Mouse (Mus musculus) lung, postnatal 36 days (tissue): ENCODE measurements around the gene Ccdc142.

Experiments
- DNase-seq: peaks from one replicate; pipeline ENCODE4 v3.0.0; 2022; ENCODE audit warnings: mixed read lengths

The Ccdc142 gene

DNA sequence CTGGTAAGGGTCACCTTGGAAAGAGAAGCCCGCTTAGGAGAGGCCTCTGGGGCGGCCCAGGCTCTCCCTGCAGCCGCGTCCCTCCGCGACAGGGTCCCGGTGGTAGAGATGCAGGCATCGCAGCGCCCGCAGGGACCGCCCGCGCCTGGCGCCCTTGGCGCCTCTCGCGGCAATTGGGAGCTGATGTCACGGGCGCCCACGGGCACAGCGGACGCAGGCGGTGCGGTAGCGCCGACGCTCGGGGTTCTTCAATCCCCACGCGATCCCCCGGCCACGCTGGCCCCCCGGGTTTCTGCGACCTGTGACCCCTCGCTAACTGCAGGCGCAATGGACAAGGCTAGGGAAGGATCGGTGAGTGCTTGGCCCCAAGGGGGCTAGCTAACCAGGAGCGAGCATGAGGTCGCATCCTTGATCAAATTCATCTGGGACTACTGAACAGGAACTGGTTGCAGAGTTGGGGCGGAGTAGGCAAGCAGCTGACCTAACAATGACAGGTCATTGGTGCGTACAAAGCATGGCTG, 40.9 kb downstream of the Ccdc142 start:
- no peak for DNase-seq

DNA sequence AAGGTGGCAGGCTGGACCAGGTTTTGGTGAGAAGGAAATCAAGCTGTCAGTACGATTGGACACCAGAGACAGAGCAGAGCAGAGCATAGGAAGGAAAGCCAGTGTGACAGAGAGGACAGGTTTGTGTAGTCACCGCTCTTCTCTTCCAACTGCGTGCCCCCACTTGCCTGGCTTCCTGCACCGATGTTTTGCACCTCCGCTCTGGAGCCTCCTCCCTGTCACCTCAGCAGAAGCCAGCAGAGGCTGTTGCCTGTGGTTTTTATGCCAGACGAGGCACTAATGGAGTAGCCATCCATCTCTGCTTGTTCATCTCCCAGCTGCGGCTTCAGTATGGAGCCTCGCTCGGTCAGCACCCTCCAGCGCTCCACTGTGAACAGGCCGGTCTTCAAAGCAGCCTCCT, 41.5 kb downstream of the Ccdc142 start:
- no peak for DNase-seq

DNA sequence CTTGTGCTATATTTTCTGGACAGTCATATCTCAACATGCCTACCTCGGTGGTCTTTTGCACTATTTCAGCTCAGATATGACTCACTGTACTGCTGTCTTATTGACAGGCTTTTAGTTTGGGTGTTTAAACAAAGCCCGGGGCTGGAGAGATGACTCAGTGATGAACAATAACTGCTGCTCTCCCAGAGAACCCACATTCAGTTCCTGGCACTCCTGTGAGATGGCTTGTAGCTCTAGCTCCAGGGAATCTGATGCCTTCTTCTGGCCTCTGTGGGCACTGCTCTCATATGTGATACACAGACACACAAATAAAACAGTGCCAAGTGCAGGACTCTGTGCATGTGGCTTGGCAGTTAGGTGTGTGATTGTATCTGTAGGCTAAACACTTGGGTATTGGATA, 43.8 kb downstream of the Ccdc142 start:
- DNase-seq: no peak

DNA sequence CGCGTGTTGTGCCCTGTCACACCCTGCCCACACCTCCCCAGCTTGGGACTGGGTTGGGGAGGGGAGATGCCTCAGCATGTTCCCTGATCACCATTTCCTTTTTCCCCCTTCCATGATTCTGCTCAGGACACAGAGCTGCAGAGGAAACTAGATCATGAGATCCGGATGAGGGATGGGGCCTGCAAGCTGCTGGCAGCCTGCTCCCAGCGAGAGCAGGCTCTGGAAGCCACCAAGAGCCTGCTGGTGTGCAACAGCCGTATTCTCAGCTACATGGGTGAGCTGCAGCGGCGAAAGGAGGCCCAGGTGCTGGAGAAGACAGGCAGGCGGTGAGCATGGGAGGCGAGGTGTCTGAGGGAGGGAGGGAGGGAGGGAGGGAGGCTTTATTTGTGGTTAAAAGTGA, 44.4 kb downstream of the Ccdc142 start:
- DNase-seq: no peak

DNA sequence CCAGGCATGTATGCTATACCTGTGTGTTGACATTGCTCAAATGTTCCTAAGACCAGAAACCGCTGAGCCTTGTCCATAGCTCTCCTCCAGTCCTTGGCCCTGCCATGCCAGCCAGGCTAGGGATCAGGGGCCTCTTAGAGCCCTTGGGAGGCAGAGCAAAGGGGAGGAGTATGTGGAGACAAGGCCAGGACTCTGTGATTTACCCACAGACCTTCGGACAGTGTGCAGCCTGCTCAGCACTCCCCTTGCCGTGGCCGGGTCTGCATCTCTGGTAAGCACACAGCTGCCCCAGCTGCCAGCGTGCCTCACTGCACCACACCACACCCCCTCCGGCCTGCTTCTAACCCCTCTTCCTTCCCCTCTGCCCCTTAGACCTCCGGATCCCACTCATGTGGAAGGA, 45.9 kb downstream of the Ccdc142 start:
- DNase-seq: no peak

DNA sequence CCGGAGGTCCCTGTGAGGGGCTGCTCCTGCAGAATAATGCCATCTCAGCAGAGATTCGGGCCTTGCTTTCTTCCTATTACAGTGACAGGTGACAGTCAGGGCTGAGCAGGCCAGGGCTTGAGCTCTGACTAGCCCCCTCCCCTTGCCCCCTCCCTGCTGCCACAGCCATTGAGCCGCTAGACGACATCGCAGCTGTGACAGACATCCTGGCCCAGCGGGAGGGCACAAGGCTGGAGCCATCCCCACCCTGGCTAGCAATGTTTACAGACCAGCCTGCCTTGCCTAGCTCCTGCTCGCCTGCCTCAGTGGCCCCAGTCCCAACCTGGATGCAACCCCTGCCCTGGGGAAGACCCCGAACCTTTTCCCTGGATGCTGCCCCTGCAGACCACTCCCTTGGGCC, 50.3 kb downstream of the Ccdc142 start:
- no peak for DNase-seq

DNA sequence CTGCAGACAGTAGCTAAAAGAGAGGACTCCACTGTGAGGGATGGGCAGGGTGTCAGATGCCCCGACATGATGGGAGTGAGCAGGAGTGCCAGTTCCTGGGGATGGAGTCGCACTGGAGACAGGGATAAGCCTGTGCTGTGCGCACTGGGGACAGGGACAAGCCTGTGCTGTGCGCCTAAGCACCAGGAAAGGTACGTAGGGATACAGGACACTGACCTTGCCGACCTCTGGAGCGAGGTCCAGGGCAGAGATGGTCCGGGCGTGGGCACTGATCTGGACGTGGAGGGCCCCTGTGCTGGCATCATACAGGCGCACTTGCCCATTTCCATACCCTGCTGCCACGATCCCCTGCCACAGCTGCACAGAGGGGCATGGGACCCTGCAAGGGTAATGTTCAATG, 51.6 kb downstream of the Ccdc142 start:
- no peak for DNase-seq

DNA sequence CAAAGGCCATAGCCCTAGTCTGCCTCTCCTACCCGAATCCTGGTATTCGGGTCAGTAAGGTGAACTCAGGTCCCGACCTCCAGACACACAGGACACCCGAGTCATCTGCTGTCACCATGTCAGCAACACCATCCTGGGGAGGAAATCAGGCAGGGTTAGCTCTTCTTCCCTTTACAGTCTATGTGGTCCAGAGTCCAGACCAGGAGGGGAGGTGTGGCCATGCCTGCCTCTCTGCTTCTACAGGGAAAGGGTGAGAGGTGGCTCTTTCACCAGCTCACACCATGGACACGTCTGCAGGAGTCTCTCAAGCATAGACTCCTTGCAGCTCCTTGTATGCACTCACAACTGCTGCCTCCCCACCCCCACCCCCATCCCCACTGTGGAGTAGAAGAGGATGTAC, 52.1 kb downstream of the Ccdc142 start:
- no peak for DNase-seq

DNA sequence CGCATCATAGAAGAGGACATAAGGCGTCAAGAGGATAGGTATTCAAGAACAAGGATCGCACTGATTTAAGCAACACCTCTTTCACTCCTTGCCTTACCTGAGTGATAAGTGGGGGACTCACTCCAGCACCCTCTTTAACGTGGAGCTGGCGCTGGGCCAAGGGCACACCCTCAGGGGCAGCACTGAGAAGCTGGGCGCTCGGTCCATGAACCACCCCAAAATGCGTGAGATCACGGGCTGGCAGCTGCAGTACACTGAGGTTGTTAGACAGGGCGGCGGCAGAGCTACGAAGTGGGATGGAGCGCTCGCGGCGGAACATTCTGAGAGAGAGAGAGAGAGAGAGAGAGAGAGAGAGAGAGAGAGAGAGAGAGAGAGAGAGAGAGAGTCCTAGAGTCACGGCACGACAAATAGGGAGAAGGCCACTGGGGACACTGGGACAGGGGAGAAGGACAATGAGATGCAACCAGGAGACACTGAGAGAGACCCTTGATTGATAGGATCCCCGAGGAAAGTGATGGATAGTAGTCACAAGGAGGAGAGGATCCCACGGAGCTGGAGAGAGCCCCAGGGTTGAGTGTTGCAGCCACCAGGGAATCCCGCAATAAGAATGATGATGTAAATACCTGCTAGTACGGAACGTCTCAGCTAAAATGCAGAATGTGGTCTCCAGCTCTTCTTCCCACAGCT, 54.3 kb downstream of the Ccdc142 start:
- no peak for DNase-seq

DNA sequence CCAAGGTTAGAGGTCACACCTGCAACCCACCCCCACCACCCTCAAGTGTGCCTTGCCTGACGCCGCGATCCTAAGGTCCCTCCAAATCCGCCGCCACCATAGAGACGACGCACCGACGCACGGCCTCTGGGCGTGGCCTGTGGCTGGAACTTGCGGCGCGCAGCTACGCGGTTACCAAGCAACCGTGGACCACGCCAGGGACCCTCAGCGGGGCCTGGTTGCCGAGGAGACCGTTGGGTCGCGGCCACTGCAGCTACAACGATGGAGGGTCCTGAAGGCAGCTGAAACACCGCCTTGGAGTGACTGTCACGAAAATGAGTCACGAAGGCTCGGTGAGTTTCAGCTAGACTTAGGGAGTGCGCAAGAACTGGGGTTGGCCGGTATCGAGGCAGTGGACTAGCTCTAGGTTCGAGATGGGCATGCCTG, 54.9 kb downstream of the Ccdc142 start, which contains the start of the genes Wdr54 and 1700003E16Rik:
TSS of gene Wdr54 (minus strand) at position 139 of the 426 bp plus-strand sequence.
TSS of gene 1700003E16Rik (plus strand) at position 146 of the 426 bp plus-strand sequence.
- DNase-seq: peak; percentile 61
